Mouse (Mus musculus) intestine, embryonic 16.5 days (tissue): ENCODE results near the gene 1700020A23Rik. TPM values are rescaled to one million over a fixed set of nuclear protein-coding genes. Genes with fewer than 3 reads are reported as not detected.

ENCODE experiments used
- ATAC-seq: fragments of 200-750 bp; cut with Nextera tagmentation; 2 replicates; pipeline ENCODE4 v1.8.0; 2017; ENCODE audit warnings: moderate TSS enrichment, moderate library complexity
- H3K27ac ChIP-seq: fragments of 300-500 bp; sonication (generic); 2 replicates; pipeline ENCODE4 v1.5.1; 2014; ENCODE audit warnings: mild to moderate bottlenecking, low read length
- H3K27me3 ChIP-seq: fragments of 300-500 bp; sonication (generic); replicated peaks from 2 replicates; pipeline ENCODE4 v1.6.1; 2014; ENCODE audit warnings: low read length, control low read depth, mixed read lengths; ENCODE audit not compliant: control insufficient read depth, insufficient read depth
- H3K36me3 ChIP-seq: fragments of 300-500 bp; sonication (generic); 2 replicates; pipeline ENCODE4 v1.6.1; 2014; ENCODE audit warnings: low read length, control low read depth; ENCODE audit not compliant: control insufficient read depth, insufficient read depth
- H3K4me1 ChIP-seq: fragments of 300-500 bp; sonication (generic); 2 replicates; pipeline ENCODE4 v1.6.1; 2014; ENCODE audit warnings: low read length, control low read depth, mixed read lengths; ENCODE audit not compliant: control insufficient read depth, insufficient read depth
- H3K4me2 ChIP-seq: fragments of 300-500 bp; sonication (generic); 2 replicates; pipeline ENCODE4 v1.6.1; 2014; ENCODE audit warnings: low read depth, low read length, control low read depth
- H3K4me3 ChIP-seq: fragments of 300-500 bp; sonication (generic); 2 replicates; pipeline ENCODE4 v1.5.1; 2014; ENCODE audit warnings: mild to moderate bottlenecking, low read length
- H3K9ac ChIP-seq: fragments of 300-500 bp; sonication (generic); 2 replicates; pipeline ENCODE4 v1.6.1; 2014; ENCODE audit warnings: low read depth, low read length
- H3K9me3 ChIP-seq: fragments of 300-500 bp; sonication (generic); 2 replicates; pipeline ENCODE4 v1.6.1; 2016; ENCODE audit warnings: low read length, control low read depth; ENCODE audit not compliant: control insufficient read depth
- WGBS: fragments of 180-500 bp; shearing (Covaris S2); extraction: QIAGEN DNeasy Blood & Tissue Kit; methylation state at CpG from one replicate; pipeline ENCODE4 v1.1.7; 2014; 5-methylcytosine and 5-hydroxymethylcytosine counted together
- polyA plus RNA-seq: library from polyadenylated mRNA; unstranded; fragments of >200 nt; fragmentation: Nextera tagmentation; extraction: Ambion mirVana; gene quantifications from 2 replicates; pipeline ENCODE4 v1.2.1, GENCODE M21; 2015

Gene 1700020A23Rik
- polyA plus RNA-seq, 1 experiment from 2014 or later = 0.32 TPM

- H3K4me2 ChIP-seq = no peak overlapping the region
- no peak overlapping the region for H3K9ac ChIP-seq
- no peak overlapping the region for H3K4me3 ChIP-seq
- no peaks in the 10 kb centered on the region for H3K27me3 ChIP-seq
- peaks cover 9% of the 10 kb centered on the region for H3K4me1 ChIP-seq
- no peaks in the 10 kb centered on the region for H3K9me3 ChIP-seq
- no peak overlapping the region for H3K27ac ChIP-seq
- H3K36me3 ChIP-seq = no peaks in the 10 kb centered on the region
- ATAC-seq = no peak
- WGBS = 58% methylated on average over 6 of the region's 6 CpGs
Measured at GRCm38 (mm10) chr2:130454748-130455370, 49.8 kb downstream of the 1700020A23Rik start.

Other genes with a start within 250 kb of the 1700020A23Rik start
- gene Snrpb, start 225.9 kb upstream of the 1700020A23Rik start, polyA plus RNA-seq = 470 and 526 TPM in 2 replicates
- not detected in 2 replicates for gene Tmc2, start 210.1 kb upstream of the 1700020A23Rik start, polyA plus RNA-seq
- gene Nop56, start 130.8 kb upstream of the 1700020A23Rik start, polyA plus RNA-seq = 209 and 237 TPM in 2 replicates
- gene Idh3b, start 120.7 kb upstream of the 1700020A23Rik start, polyA plus RNA-seq = 300 and 308 TPM in 2 replicates
- gene Ebf4, start 110.1 kb upstream of the 1700020A23Rik start, polyA plus RNA-seq = 0.97 and 1.2 TPM in 2 replicates
- gene Cpxm1, start 7.7 kb upstream of the 1700020A23Rik start, polyA plus RNA-seq = 32.1 and 36.6 TPM in 2 replicates
- gene Gm28372, start within 50 bp of the 1700020A23Rik start, polyA plus RNA-seq = not detected in 2 replicates
- gene Tmem239, start 1.2 kb downstream of the 1700020A23Rik start, polyA plus RNA-seq = not detected in 2 replicates
- 75.0 and 81.5 TPM in 2 replicates for gene Vps16, start 19.1 kb downstream of the 1700020A23Rik start, polyA plus RNA-seq
- gene Pced1a, start 19.4 kb downstream of the 1700020A23Rik start, polyA plus RNA-seq = 10.7 and 13.2 TPM in 2 replicates
- gene Ptpra, start 45.0 kb downstream of the 1700020A23Rik start, polyA plus RNA-seq = 29.0 and 53.6 TPM in 2 replicates
- 92.2 and 96.8 TPM in 2 replicates for gene Mrps26, start 158.5 kb downstream of the 1700020A23Rik start, polyA plus RNA-seq
- gene Oxt, start 170.9 kb downstream of the 1700020A23Rik start, polyA plus RNA-seq = not detected in 2 replicates
- gene Avp, start 177.3 kb downstream of the 1700020A23Rik start, polyA plus RNA-seq = not detected in 2 replicates
- 15.5 and 16.2 TPM in 2 replicates for gene Fastkd5, start 224.8 kb downstream of the 1700020A23Rik start, polyA plus RNA-seq
- 11.7 and 12.0 TPM in 2 replicates for gene Ubox5, start 224.8 kb downstream of the 1700020A23Rik start, polyA plus RNA-seq
- gene Lzts3, start 237.5 kb downstream of the 1700020A23Rik start, polyA plus RNA-seq = 15.0 and 19.0 TPM in 2 replicates